Comparison of ENCODE assay signal across 17 mouse cellular contexts in genomic region chr5:113154441-113154840, GRCm38 (mm10).
DNase-seq lines count a peak whose midpoint lies in the region; ATAC-seq and TF ChIP-seq lines count a peak whose summit lies in the region.
"Had no signal": no experiment of that assay in that cellular context is flagged by ENCODE, and none has a peak within 500 bp of the region (broad histone marks: within the 10 kb centered on the region; RNA-seq: fewer than 3 reads in every experiment).

No protein-coding gene starts in this region.

- intact Hi-C loops in heart, adult 2 months (cut with DNase I) = loop anchor here (2.0 kb wide), 2 partner anchors 16 to 46 kb away; no protein-coding TSS in a partner anchor

- TF ChIP-seq POLR2A in heart, adult 2 months (IDR thresholded peaks at IDR 0.05; ENCODE audit: insufficient read depth, low read depth, low read length) = no peak

- H3K27ac ChIP-seq in hindbrain, embryonic 10.5 days = peak overlapping the region; percentile 83; the same call in 1 of the 2 replicates
- H3K27ac ChIP-seq in hindbrain, embryonic 11.5 days (ENCODE audit: low read depth, low read length) = no peak overlapping the region
- peak overlapping the region; percentile 2; the same call in 1 of the 2 replicates for H3K27ac ChIP-seq in lung, embryonic 15.5 days
- peak overlapping the region; percentile 89 for H3K27ac ChIP-seq in stomach, postnatal 0 days (replicated peaks)
- H3K27ac ChIP-seq in heart, adult 2 months = no peak overlapping the region
- H3K27ac ChIP-seq: forebrain, embryonic 13.5 days; heart, embryonic 13.5 days; hindbrain, embryonic 14.5 days; limb, embryonic 12.5 days; liver, embryonic 14.5 days; neural tube, embryonic 15.5 days had no signal

- TF ChIP-seq CTCF in stomach, postnatal 0 days (IDR thresholded peaks at IDR 0.05; ENCODE audit: low read depth) = no peak
- TF ChIP-seq CTCF in heart, adult 2 months (IDR thresholded peaks at IDR 0.05) = no peak

- H3K4me3 ChIP-seq in hindbrain, embryonic 10.5 days = no peak overlapping the region
- H3K4me3 ChIP-seq in hindbrain, embryonic 11.5 days (ENCODE audit: low read depth, low read length) = no peak overlapping the region
- H3K4me3 ChIP-seq in lung, embryonic 15.5 days = no peak overlapping the region
- H3K4me3 ChIP-seq in stomach, postnatal 0 days (ENCODE audit: low read depth, low read length) = no peak overlapping the region
- no peak overlapping the region for H3K4me3 ChIP-seq in heart, adult 2 months
- H3K4me3 ChIP-seq: erythroblast, embryonic 14.5 days; forebrain, embryonic 13.5 days; heart, embryonic 13.5 days; limb, embryonic 12.5 days; neural tube, embryonic 15.5 days had no signal

- peaks cover 80% of the 10 kb centered on the region for H3K4me1 ChIP-seq in hindbrain, embryonic 10.5 days (replicated peaks)
- H3K4me1 ChIP-seq in hindbrain, embryonic 11.5 days (replicated peaks; ENCODE audit: control insufficient read depth, insufficient read depth, low read length) = peaks cover 8% of the 10 kb centered on the region
- peaks cover 66% of the 10 kb centered on the region for H3K4me1 ChIP-seq in lung, embryonic 15.5 days
- peaks cover 5% of the 10 kb centered on the region; the same call in 1 of the 2 replicates for H3K4me1 ChIP-seq in stomach, postnatal 0 days (replicated peaks; ENCODE audit: control insufficient read depth, insufficient read depth)
- peaks cover 13% of the 10 kb centered on the region for H3K4me1 ChIP-seq in heart, adult 2 months (ENCODE audit: control insufficient read depth, insufficient read depth, low read length)

- no peak for ATAC-seq in hindbrain, embryonic 11.5 days (ENCODE audit: low FRiP score)
- ATAC-seq in lung, embryonic 15.5 days (ENCODE audit: borderline replicate concordance, extremely low read depth, low FRiP score, low TSS enrichment) = no peak
- no peak for ATAC-seq in stomach, postnatal 0 days (ENCODE audit: low FRiP score, low TSS enrichment)
- ATAC-seq: forebrain, embryonic 13.5 days; inflammation-experienced regulatory T-cells, adult 6 months had no signal

- no peak for TF ChIP-seq EP300 in stomach, postnatal 0 days (optimal IDR thresholded peaks at IDR 0.05)
- no peak for TF ChIP-seq EP300 in heart, adult 2 months (IDR thresholded peaks at IDR 0.05; ENCODE audit: insufficient read depth, low read depth, low read length)

- H3K4me2 ChIP-seq in hindbrain, embryonic 11.5 days (replicated peaks; ENCODE audit: low read depth, low read length) = no peak overlapping the region
- H3K4me2 ChIP-seq in lung, embryonic 15.5 days = no peak overlapping the region
- H3K4me2 ChIP-seq in stomach, postnatal 0 days (replicated peaks; ENCODE audit: low read depth) = no peak overlapping the region
- H3K4me2 ChIP-seq: forebrain, embryonic 13.5 days; heart, embryonic 13.5 days; hindbrain, embryonic 14.5 days; limb, embryonic 12.5 days; midbrain, embryonic 11.5 days; neural tube, embryonic 15.5 days had no signal

- H3K27me3 ChIP-seq in hindbrain, embryonic 10.5 days (ENCODE audit: insufficient read depth, poor library complexity, severe bottlenecking) = no peaks in the 10 kb centered on the region
- no peaks in the 10 kb centered on the region; the same call in 1 of the 2 replicates for H3K27me3 ChIP-seq in hindbrain, embryonic 11.5 days (ENCODE audit: control insufficient read depth, insufficient read depth, low read length)
- H3K27me3 ChIP-seq in lung, embryonic 15.5 days = no peaks in the 10 kb centered on the region
- no peaks in the 10 kb centered on the region for H3K27me3 ChIP-seq in stomach, postnatal 0 days (ENCODE audit: control insufficient read depth, insufficient read depth, low read length)
- no peaks in the 10 kb centered on the region for H3K27me3 ChIP-seq in heart, adult 2 months (ENCODE audit: control insufficient read depth, insufficient read depth, low read length)
- H3K27me3 ChIP-seq: forebrain, embryonic 13.5 days; heart, embryonic 13.5 days; limb, embryonic 12.5 days; neural tube, embryonic 15.5 days had no signal

- no peak overlapping the region for H3K9ac ChIP-seq in hindbrain, embryonic 11.5 days (ENCODE audit: low read depth, low read length)
- no peak overlapping the region for H3K9ac ChIP-seq in lung, embryonic 15.5 days
- H3K9ac ChIP-seq in stomach, postnatal 0 days (ENCODE audit: low read length) = no peak overlapping the region
- H3K9ac ChIP-seq in heart, adult 2 months (ENCODE audit: low read depth, low read length) = no peak overlapping the region
- H3K9ac ChIP-seq: forebrain, embryonic 13.5 days; hindbrain, embryonic 14.5 days; limb, embryonic 12.5 days; liver, embryonic 14.5 days; neural tube, embryonic 15.5 days had no signal

- no peaks in the 10 kb centered on the region for H3K36me3 ChIP-seq in hindbrain, embryonic 10.5 days
- H3K36me3 ChIP-seq in hindbrain, embryonic 11.5 days (ENCODE audit: control insufficient read depth, insufficient read depth, low read length) = no peaks in the 10 kb centered on the region
- no peaks in the 10 kb centered on the region for H3K36me3 ChIP-seq in lung, embryonic 15.5 days
- no peaks in the 10 kb centered on the region for H3K36me3 ChIP-seq in stomach, postnatal 0 days (ENCODE audit: control insufficient read depth, insufficient read depth, low read length)
- no peaks in the 10 kb centered on the region for H3K36me3 ChIP-seq in heart, adult 2 months (ENCODE audit: control insufficient read depth, insufficient read depth, low read length)
- H3K36me3 ChIP-seq: heart, embryonic 13.5 days; limb, embryonic 12.5 days; neural tube, embryonic 15.5 days had no signal

- H3K79me2 ChIP-seq in heart, adult 2 months (replicated peaks; ENCODE audit: control insufficient read depth, insufficient read depth, low read length) = no peaks in the 10 kb centered on the region

- WGBS in hindbrain, embryonic 10.5 days = 77% methylated on average over 5 of the region's 5 CpGs
- WGBS in hindbrain, embryonic 11.5 days = 73% methylated on average over 5 of the region's 5 CpGs
- 62% methylated on average over 5 of the region's 5 CpGs for WGBS in lung, embryonic 15.5 days
- WGBS in stomach, postnatal 0 days = 56% methylated on average over 5 of the region's 5 CpGs
- WGBS in heart, adult 2 months = 83% methylated on average over 5 of the region's 5 CpGs

- DNase-seq in hindbrain, embryonic 10.5 days (ENCODE audit: low spot score) = no peak
- DNase-seq in hindbrain, embryonic 11.5 days (ENCODE audit: low spot score) = no peak
- DNase-seq in lung, postnatal 4 days = no peak
- peak; percentile 63 for DNase-seq in urinary bladder, postnatal 14 days (ENCODE audit: low spot score)
- DNase-seq in urinary bladder, postnatal 25 days (ENCODE audit: low spot score) = no peak
- peak; percentile 54 for DNase-seq in stomach, postnatal 0 days (ENCODE audit: low spot score)
- no peak for DNase-seq in heart, adult 2 months

- no peaks in the 10 kb centered on the region for H3K9me3 ChIP-seq in hindbrain, embryonic 10.5 days
- H3K9me3 ChIP-seq in hindbrain, embryonic 11.5 days (ENCODE audit: control insufficient read depth, low read length) = no peaks in the 10 kb centered on the region
- H3K9me3 ChIP-seq in lung, embryonic 15.5 days = no peaks in the 10 kb centered on the region
- no peaks in the 10 kb centered on the region for H3K9me3 ChIP-seq in stomach, postnatal 0 days (ENCODE audit: control insufficient read depth, low read length)
- H3K9me3 ChIP-seq: forebrain, embryonic 13.5 days; heart, embryonic 13.5 days; limb, embryonic 12.5 days; neural tube, embryonic 15.5 days had no signal

Comparison
In these comparisons a context has a peak if more than half of its experiments do, and no peak if none do; other contexts are left out.
1. DNase-seq: peak in urinary bladder, postnatal 14 days (single experiment) and stomach, postnatal 0 days (single experiment); none in hindbrain, embryonic 10.5 days (single experiment), hindbrain, embryonic 11.5 days (single experiment), lung, postnatal 4 days (0 of 2), urinary bladder, postnatal 25 days (single experiment) and heart, adult 2 months (0 of 2).
2. H3K27ac ChIP-seq: peak in hindbrain, embryonic 10.5 days (single experiment), lung, embryonic 15.5 days (single experiment) and stomach, postnatal 0 days (single experiment); none in hindbrain, embryonic 11.5 days (single experiment) and heart, adult 2 months (single experiment).